Mouse (Mus musculus) forebrain, embryonic 10.5 days (tissue): ENCODE results near the gene Gtf2a1. TPM values are rescaled to one million over a fixed set of nuclear protein-coding genes. Genes with fewer than 3 reads are reported as not detected.
"Not testable (repeated sequence)": the region's sequence is repeated elsewhere in the genome, so short reads cannot be mapped to it uniquely, and the experiment has no call there.

Experiments used
- DNase-seq: peaks from one replicate; pipeline ENCODE4 v3.0.0-alpha.2; 2017; ENCODE audit warnings: low spot score; ENCODE audit errors: extremely low spot score
- H3K27ac ChIP-seq: fragments of 300-500 bp; sonication (generic); 2 replicates; pipeline ENCODE4 v1.5.1; 2016; ENCODE audit warnings: mild to moderate bottlenecking
- H3K27me3 ChIP-seq: fragments of 300-500 bp; sonication (generic); 2 replicates; pipeline ENCODE4 v1.6.1; 2016; ENCODE audit warnings: mild to moderate bottlenecking; ENCODE audit not compliant: poor library complexity, severe bottlenecking
- H3K36me3 ChIP-seq: fragments of 300-500 bp; sonication (generic); replicated peaks from 2 replicates; pipeline ENCODE4 v1.6.1; 2016; ENCODE audit warnings: mild to moderate bottlenecking, moderate library complexity
- H3K4me1 ChIP-seq: fragments of 300-500 bp; sonication (generic); 2 replicates; pipeline ENCODE4 v1.6.1; 2016
- H3K4me3 ChIP-seq: fragments of 300-500 bp; sonication (generic); 2 replicates; pipeline ENCODE4 v1.5.1; 2016; ENCODE audit warnings: mild to moderate bottlenecking, moderate library complexity
- H3K9me3 ChIP-seq: fragments of 300-500 bp; sonication (generic); 2 replicates; pipeline ENCODE4 v1.6.1; 2016; ENCODE audit warnings: mild to moderate bottlenecking, moderate library complexity
- WGBS: fragments of 180-500 bp; shearing (Covaris S2); methylation state at CpG from one replicate; pipeline ENCODE4 v1.1.7; 2016; 5-methylcytosine and 5-hydroxymethylcytosine counted together
- polyA plus RNA-seq: library from polyadenylated mRNA; unstranded; fragments of >200 nt; fragmentation: Nextera tagmentation; extraction: Ambion mirVana; gene quantifications from 2 replicates; pipeline ENCODE4 v1.2.1, GENCODE M21; 2016

Gtf2a1 gene
- polyA plus RNA-seq, 1 experiment from 2014 or later: 68.5 TPM

DNA sequence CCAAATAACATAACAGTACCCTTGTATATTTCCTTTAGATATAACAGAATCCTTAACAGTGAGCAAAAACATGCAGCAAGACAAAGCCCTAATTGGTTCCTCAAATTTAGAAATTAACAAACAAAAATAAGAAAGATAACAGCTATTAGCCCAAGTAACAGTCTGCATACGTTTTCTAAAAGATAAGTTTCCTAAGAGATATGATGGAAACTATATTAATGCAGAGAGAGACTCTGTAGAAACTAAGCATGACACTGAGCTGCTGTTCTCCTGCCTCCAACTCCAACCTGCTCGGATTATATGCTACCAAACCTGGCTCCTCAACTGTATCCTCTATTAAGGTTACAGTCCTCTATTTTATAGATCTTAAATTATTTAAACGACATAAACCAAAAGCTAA is 21.0 kb downstream of the Gtf2a1 start:
- 89% methylated on average over 3 of the region's 3 CpGs for WGBS
- Histone ChIP-seq H3K9me3 (no peaks in the 10 kb centered on the region), H3K36me3 (peaks cover 99% of the 10 kb centered on the region), H3K27me3 (no peaks in the 10 kb centered on the region), H3K4me3 (no peak overlapping the region), H3K4me1 (no peaks in the 10 kb centered on the region), H3K27ac (no peak overlapping the region)
- DNase-seq: no peak

DNA sequence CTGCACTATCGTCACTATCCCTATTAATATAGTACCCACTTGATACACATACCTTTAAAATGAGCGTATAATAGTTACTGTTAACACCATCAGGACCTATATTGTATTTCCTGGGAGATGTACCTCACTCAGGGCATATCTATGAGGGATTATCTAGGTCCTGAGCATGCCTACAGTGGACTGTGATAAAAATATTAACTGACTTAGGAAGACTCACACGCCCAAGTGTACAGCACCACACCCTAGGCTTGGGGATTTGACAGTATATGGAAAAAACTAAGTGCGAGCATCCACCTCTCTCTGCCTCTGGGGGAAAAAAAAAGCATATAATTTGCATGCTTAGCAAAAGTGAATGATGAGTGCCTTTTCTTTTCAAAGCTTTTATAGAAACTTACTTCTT is 23.1 kb downstream of the Gtf2a1 start:
- Histone ChIP-seq H3K27ac (no peak overlapping the region), H3K27me3 (no peaks in the 10 kb centered on the region), H3K36me3 (peaks cover 99% of the 10 kb centered on the region), H3K4me3 (no peak overlapping the region), H3K4me1 (no peaks in the 10 kb centered on the region), H3K9me3 (no peaks in the 10 kb centered on the region)
- no peak for DNase-seq
- 96% methylated on average over 4 of the region's 4 CpGs for WGBS

DNA sequence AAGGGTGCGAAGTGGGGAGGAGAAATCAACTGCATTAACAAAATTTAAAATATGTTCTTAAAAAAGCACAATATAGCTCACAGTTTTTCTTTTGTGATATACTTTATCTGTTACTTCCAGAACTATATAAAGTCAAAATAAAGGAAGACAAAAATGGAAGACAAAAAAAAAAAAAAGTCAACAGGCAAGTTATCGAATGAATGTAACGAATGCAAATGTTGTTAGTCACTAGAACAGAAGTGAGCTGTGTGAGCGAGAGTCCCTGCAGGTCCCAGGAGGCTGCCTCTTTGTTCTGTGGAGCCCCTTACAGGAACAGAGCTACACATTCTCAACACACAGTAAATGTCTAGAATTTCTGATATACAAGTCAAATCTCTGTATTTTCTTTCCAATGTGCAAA is 32.1 kb downstream of the Gtf2a1 start:
- H3K36me3 ChIP-seq: peaks cover 63% of the 10 kb centered on the region
- WGBS: 88% methylated on average over 4 of the region's 4 CpGs
- H3K4me3 ChIP-seq, DNase-seq, H3K27me3 ChIP-seq, H3K27ac ChIP-seq, H3K4me1 ChIP-seq, H3K9me3 ChIP-seq: not testable (repeated sequence)

DNA sequence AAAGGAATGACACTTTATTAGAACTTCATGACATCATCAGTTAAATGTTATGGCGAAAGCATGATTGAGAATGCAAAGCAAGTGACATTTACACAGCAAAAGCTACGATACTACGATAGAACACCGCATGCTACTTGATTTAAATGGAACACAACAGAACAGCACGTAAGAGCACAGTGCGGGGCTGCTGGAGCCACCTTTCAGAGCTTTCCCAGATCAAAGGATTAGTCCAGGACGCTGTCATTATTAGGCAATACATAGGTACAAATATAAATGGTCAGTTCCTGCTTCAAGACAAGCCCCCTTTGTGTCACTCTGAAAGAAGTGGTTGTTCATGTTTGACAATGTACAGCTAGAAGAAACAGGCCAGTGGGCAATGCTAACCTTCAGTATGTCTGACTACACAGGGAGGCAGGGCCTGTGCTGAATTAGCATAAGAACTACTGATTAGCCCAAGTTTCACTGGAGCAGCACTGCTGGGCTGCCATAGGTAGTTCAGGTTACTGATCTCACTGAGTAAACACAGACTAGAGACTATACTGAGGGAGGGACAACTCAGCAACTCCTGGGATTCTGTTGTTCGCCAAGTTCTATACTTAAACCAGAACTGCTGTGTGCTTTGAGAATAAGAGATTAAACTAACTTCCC is 32.8 kb downstream of the Gtf2a1 start:
- H3K36me3 ChIP-seq: peaks cover 57% of the 10 kb centered on the region
- H3K9me3 ChIP-seq, H3K4me1 ChIP-seq, H3K27me3 ChIP-seq, H3K27ac ChIP-seq, DNase-seq, H3K4me3 ChIP-seq: not testable (repeated sequence)
- 91% methylated on average over 8 of the region's 8 CpGs for WGBS

GRCm38 (mm10) chr12:91551773-91552526 is 38.3 kb downstream of the Gtf2a1 start:
- H3K9me3 ChIP-seq: no peaks in the 10 kb centered on the region
- no peaks in the 10 kb centered on the region for H3K27me3 ChIP-seq
- no peak overlapping the region for H3K27ac ChIP-seq
- no peak for DNase-seq
- H3K4me1 ChIP-seq: 0 out of 2 replicates have a peak, but pooled peaks cover 4% of the 10 kb centered on the region
- H3K36me3 ChIP-seq: peaks cover 22% of the 10 kb centered on the region
- H3K4me3 ChIP-seq: no peak overlapping the region
- WGBS: 91% methylated on average over 19 of the region's 19 CpGs

DNA sequence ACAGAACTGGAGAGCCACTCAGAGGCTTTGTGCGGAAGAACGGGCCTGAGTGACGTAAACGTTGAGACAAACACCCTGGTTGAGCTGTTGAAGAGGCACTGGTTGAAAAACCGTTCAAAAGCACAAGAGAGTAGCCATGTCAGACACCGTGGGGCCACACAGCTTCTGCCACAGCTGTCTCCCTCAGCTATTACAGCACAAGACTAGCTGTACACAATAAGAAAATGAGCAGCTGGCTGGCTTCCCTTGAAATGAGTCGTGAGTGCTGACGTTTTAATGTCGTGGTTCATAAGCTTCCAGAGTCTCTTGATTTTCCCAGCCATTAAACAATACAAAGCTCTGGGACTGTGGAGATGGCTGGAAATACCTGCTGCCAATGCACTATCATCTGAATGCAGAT is 40.8 kb downstream of the Gtf2a1 start:
- Histone ChIP-seq H3K9me3 (no peaks in the 10 kb centered on the region), H3K27ac (no peak overlapping the region), H3K36me3 (peaks cover 12% of the 10 kb centered on the region), H3K4me3 (no peak overlapping the region), H3K4me1 (0 out of 2 replicates have a peak, but pooled peaks cover 4% of the 10 kb centered on the region), H3K27me3 (no peaks in the 10 kb centered on the region)
- WGBS: 89% methylated on average over 9 of the region's 9 CpGs
- DNase-seq: no peak

GRCm38 (mm10) chr12:91540202-91540601 is 50.1 kb downstream of the Gtf2a1 start:
- Histone ChIP-seq H3K27ac (no peak overlapping the region), H3K9me3 (no peaks in the 10 kb centered on the region), H3K4me3 (no peak overlapping the region), H3K4me1 (no peaks in the 10 kb centered on the region), H3K27me3 (no peaks in the 10 kb centered on the region), H3K36me3 (no peaks in the 10 kb centered on the region)
- 94% methylated on average over 7 of the region's 7 CpGs for WGBS
- no peak for DNase-seq

- DNase-seq: no peak
- Histone ChIP-seq H3K4me3 (no peak overlapping the region), H3K4me1 (no peaks in the 10 kb centered on the region), H3K27ac (no peak overlapping the region), H3K36me3 (no peaks in the 10 kb centered on the region), H3K27me3 (no peaks in the 10 kb centered on the region), H3K9me3 (no peaks in the 10 kb centered on the region)
- WGBS: 89% methylated on average over 6 of the region's 6 CpGs
Observed at GRCm38 (mm10) chr12:91534514-91534913, 55.8 kb downstream of the Gtf2a1 start.

DNA sequence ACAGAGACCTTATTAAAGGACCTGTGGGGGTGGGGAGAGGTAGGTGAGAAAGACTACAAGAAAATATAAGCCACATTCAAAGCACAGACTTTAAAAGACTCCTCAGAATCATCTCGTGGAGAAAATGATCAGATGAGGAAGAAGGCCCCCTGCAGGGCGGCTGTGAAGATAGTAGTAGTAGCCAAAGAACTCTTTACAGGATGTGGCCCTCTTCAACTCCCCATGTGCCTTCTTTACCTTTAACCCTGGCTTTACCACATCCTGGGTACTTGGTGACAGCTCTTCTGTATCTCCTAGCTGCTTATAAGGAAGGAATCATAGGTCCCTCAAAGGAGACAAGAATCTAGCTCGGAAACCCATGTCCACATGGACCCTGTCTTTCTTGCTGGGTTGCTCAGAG is 66.7 kb downstream of the Gtf2a1 start:
- WGBS: 66% methylated on average over 3 of the region's 3 CpGs
- Histone ChIP-seq H3K27ac (no peak overlapping the region), H3K4me3 (no peak overlapping the region), H3K27me3 (no peaks in the 10 kb centered on the region), H3K9me3 (peaks cover 5% of the 10 kb centered on the region; the same call in 1 of the 2 replicates), H3K4me1 (no peaks in the 10 kb centered on the region), H3K36me3 (no peaks in the 10 kb centered on the region)
- DNase-seq: no peak

DNA sequence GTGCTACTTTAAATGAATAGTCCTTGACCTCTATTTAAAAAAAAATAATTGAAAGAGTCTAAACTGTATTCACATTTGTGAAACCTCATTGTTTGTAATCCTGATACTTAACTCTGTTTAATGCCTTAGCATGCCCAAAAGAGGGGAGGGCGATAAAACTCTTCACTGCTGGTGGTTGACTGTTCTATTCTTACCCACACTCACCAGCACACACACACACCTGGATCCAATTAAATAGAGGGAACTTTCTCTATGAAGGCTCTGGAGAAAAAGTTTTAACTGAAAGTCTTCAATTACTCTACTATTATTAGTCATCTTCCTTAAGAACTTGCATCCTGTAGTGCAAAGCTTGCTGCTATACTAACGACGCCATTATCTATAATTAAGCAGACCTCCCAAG is 72.5 kb downstream of the Gtf2a1 start:
- WGBS: 68% methylated on average over 3 of the region's 3 CpGs
- no peak overlapping the region for H3K4me3 ChIP-seq
- H3K36me3 ChIP-seq: no peaks in the 10 kb centered on the region
- H3K9me3 ChIP-seq: peaks cover 5% of the 10 kb centered on the region; the same call in 1 of the 2 replicates
- H3K27ac ChIP-seq: no peak overlapping the region
- H3K4me1 ChIP-seq: peaks cover 14% of the 10 kb centered on the region; the same call in 1 of the 2 replicates
- H3K27me3 ChIP-seq: no peaks in the 10 kb centered on the region
- no peak for DNase-seq

- no peak overlapping the region for H3K4me3 ChIP-seq
- H3K9me3 ChIP-seq: no peaks in the 10 kb centered on the region
- peaks cover 21% of the 10 kb centered on the region for H3K4me1 ChIP-seq
- H3K36me3 ChIP-seq: no peaks in the 10 kb centered on the region
- no peak for DNase-seq
- WGBS: 81% methylated on average over 6 of the region's 6 CpGs
- H3K27ac ChIP-seq: no peak overlapping the region
- no peaks in the 10 kb centered on the region for H3K27me3 ChIP-seq
Observed at GRCm38 (mm10) chr12:91513980-91514379, 76.3 kb downstream of the Gtf2a1 start.

GRCm38 (mm10) chr12:91511766-91512165 is 78.5 kb downstream of the Gtf2a1 start:
- DNase-seq: no peak
- Histone ChIP-seq H3K27me3 (no peaks in the 10 kb centered on the region), H3K4me1 (peaks cover 14% of the 10 kb centered on the region), H3K4me3 (no peak overlapping the region), H3K9me3 (no peaks in the 10 kb centered on the region), H3K36me3 (no peaks in the 10 kb centered on the region), H3K27ac (no peak overlapping the region)
- WGBS: 65% methylated on average over 3 of the region's 3 CpGs
